Mouse (Mus musculus): ENCODE results near the gene Il17f.
"Not testable (repeated sequence)": the region's sequence is repeated elsewhere in the genome, so short reads cannot be mapped to it uniquely, and the experiment has no call there.

Gene Il17f

GRCm38 (mm10) chr1:20778366-20778765 is 12.1 kb downstream of the Il17f start:
- DNase-seq (ENCODE audit: low spot score), result no peak

GRCm38 (mm10) chr1:20774026-20774730 is 16.2 kb downstream of the Il17f start:
- DNase-seq (ENCODE audit: low spot score), result not testable (repeated sequence)

DNA sequence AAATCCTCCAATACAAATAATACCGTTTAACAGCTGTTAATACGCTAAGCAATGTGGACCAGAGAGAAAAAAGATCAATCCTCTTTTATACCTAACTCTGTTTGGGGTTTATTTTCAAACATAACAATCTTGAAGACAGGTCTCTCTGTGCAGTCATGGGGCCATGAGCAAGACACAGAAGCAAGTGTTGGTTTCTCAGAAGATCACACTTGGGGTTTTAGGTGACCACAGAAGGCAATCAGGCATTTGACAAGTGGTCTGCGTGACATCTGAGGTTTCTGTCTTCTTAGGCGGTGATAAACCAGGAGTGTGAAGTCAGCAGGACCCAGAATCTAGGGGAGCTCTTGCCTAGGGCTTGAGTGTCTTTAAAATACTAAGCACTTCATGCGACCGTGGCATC is 23.9 kb downstream of the Il17f start:
- no peak for DNase-seq (ENCODE audit: low spot score)

GRCm38 (mm10) chr1:20761411-20761810 is 29.0 kb downstream of the Il17f start:
- no peak for DNase-seq (ENCODE audit: low spot score)

GRCm38 (mm10) chr1:20760331-20760730 is 30.1 kb downstream of the Il17f start:
- DNase-seq (ENCODE audit: low spot score), result no peak

DNA sequence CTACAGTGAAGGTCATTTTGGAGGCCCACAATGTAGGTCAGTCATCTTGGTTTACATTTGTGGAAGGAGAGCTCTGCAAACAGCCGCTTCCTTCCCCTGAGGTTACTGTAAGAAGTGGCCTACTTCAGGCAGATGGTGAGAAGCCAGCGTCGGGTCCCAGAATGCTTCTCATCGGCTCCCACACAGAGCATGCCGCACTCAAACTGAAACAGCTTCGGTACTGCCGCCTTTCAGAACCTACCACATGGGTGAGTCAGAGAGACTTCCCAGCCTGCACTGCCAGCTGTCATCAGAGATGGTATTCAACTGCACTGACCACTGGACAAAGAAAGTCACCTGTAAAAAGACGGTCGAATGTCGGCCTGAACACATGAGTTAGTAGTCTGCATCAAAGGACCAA is 30.6 kb downstream of the Il17f start:
- no peak for DNase-seq (ENCODE audit: low spot score)

GRCm38 (mm10) chr1:20757586-20757985 is 32.8 kb downstream of the Il17f start:
- no peak for DNase-seq (ENCODE audit: low spot score)

DNA sequence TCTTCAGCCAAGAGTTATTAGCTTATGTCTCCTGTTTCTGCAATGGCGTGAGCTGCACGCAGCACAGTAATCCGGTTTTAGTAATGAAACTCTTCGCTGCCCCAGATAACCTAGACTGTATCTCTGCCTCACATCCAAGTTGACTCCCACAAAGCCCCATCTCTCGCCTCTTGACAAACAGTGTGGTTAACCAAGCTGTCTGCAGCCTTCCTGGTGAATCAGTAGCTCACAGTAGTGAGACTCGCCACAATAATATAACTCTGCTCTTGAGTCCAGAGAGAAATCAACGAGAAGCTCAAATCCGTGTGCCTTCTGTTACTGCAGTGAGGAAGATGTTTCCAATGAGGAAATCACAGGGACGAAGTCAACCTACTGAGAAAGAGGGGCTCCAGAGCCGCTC is 36.0 kb downstream of the Il17f start:
- no peak for DNase-seq (ENCODE audit: low spot score)

DNA sequence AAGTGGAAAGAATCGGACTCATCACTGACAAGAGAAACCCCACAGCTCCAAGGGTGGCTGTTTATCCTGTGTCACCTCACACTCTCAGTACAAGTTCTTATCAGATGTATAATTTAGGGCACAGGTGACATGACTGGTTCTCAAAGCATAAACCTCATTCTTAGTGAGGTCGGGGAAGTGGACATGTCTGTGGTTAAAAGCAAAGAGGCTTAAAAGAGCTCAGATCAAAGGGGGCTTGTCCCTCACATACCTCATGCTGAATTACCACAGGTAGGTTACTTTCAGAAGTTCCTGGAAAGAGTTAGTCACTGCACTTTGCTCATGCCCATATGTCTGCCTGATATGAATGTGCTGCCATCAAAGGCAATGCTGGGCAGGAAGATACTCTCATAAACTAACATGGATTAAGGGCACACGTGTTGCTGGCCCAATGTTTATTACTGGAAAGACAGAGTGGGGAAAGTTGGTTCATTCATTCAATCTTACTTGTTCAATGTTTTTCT is 49.9 kb downstream of the Il17f start:
- no peak for DNase-seq (ENCODE audit: low spot score)

- DNase-seq (ENCODE audit: low spot score), result no peak
Measured at GRCm38 (mm10) chr1:20738483-20738882, 51.9 kb downstream of the Il17f start.

DNA sequence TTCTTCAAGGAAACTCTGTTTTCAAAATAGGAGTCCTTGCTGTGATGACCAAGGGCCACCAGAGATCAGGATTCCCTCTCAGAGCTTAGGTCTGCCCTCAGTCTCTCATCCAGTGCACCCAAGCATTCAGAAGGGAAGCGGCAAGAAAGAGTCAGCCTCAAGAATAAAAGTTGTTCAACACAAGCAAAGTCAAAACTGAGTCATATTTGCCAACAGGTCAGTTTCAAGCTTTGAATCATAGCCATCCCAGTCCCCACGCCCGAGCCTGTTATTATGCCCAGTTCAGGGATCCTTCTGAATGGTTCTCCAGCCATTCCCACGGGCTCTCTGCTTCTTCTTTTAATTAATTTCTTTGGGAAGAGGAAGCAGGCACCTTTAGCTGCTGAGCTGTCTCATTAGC is 53.8 kb downstream of the Il17f start:
- DNase-seq (ENCODE audit: low spot score), result no peak

- DNase-seq (ENCODE audit: low spot score), result no peak
Measured at GRCm38 (mm10) chr1:20730903-20731302, 59.5 kb downstream of the Il17f start, which contains the start of gene Il17a. TSS of gene Il17a (plus strand) at chr1:20730905.

All from lung, postnatal 25 days (tissue).